Mouse (Mus musculus) embryonic fibroblast, embryonic 13.5 days (primary cell): Measurements from ENCODE around the gene Med13. TPM values are rescaled to one million over a fixed set of nuclear protein-coding genes. Genes with fewer than 3 reads are reported as not detected.
A peak's percentile ranks its signal among the peaks of the same experiment; 100 is the strongest.
"Not testable (repeated sequence)": the region's sequence is repeated elsewhere in the genome, so short reads cannot be mapped to it uniquely, and the experiment has no call there.

Experiments used
- H3K27ac ChIP-seq: 2 replicates; pipeline ENCODE4 v1.5.1; 2012; ENCODE audit warnings: low read length, control low read depth, inconsistent platforms; ENCODE audit not compliant: insufficient read depth
- H3K4me1 ChIP-seq: 2 replicates; pipeline ENCODE4 v1.6.1; 2011; ENCODE audit warnings: low read length; ENCODE audit not compliant: control insufficient read depth, insufficient read depth
- H3K4me3 ChIP-seq: 2 replicates; pipeline ENCODE4 v1.5.1; 2011; ENCODE audit warnings: mild to moderate bottlenecking, control low read depth, low read length; ENCODE audit not compliant: insufficient read depth
- CTCF ChIP-seq: IDR thresholded peaks from 2 replicates; pipeline ENCODE4 v1.5.1; 2011; ENCODE audit warnings: mild to moderate bottlenecking, control low read depth, low read length, moderate library complexity, borderline replicate concordance; ENCODE audit not compliant: insufficient read depth
- POLR2A ChIP-seq: IDR thresholded peaks from 2 replicates; pipeline ENCODE4 v1.6.1; 2011; ENCODE audit warnings: low read depth, mild to moderate bottlenecking, control low read depth, low read length, moderate library complexity
- polyA plus RNA-seq: library from polyadenylated mRNA; stranded (reverse); fragments of >200 nt; gene quantifications from 2 replicates; pipeline ENCODE4 v1.2.4, GENCODE M21; 2011; ENCODE audit warnings: low read depth; ENCODE audit not compliant: missing spikeins, insufficient read length

The Med13 gene
- polyA plus RNA-seq, 1 experiment: 57.0 TPM

- H3K27ac ChIP-seq: peak overlapping the region; percentile 49
- peak overlapping the region; percentile 72 for H3K4me3 ChIP-seq
- TF ChIP-seq POLR2A (no peak), CTCF (no peak)
- peaks cover 7% of the 10 kb centered on the region for H3K4me1 ChIP-seq
Observed at GRCm38 (mm10) chr11:86356007-86356853, 1.2 kb downstream of the Med13 start.

DNA sequence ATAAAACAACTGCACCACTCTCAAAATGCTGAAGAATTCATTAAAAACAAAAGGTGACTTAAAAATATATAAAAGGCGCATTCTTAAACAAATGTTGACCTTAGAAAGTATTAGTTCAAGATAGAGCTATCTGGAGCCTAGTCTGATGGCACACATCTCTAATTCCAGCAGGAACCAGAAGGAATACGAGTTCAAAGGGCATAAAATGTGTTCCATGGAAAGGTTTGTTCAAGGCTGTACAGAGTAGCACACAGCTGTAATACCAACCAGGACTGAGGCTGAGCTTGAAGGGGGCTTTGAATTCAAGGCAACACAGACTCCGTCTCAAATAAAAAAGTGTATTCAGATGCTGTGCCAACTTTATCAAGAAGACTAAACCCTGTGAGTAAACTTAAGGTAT lies 3.8 kb downstream of the Med13 start:
- no peak overlapping the region for H3K27ac ChIP-seq
- peaks cover 7% of the 10 kb centered on the region for H3K4me1 ChIP-seq
- TF ChIP-seq CTCF: no peak
- TF ChIP-seq POLR2A: no peak
- H3K4me3 ChIP-seq: no peak overlapping the region

DNA sequence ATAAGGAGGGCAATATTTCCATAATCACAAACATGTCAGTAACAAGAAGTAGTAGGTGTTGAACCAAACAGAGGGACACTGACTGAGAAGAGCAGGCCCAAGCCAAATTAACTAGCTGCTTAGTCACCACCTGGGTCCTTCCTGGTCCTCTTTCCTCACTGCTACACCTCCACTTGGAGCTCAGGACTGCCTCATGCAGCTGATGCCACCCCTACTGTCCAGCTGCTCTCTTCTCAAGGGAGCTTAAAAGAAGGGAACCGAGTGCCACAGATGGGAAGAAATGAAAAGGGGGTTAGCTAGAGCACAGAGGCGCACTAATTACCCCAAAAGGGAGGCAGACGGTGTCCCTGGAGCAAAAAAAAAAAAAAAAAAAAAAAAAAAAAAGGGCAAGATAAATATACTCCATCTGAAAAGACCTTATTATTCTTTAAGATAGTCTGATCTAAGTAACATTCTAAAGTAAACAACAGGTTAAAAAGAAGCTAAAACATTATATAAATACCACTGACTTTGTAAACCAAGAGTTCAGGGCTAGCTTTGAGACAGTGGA lies 5.6 kb downstream of the Med13 start:
- TF ChIP-seq CTCF (no peak), POLR2A (no peak)
- H3K27ac ChIP-seq: peak overlapping the region; percentile 16; the same call in 1 of the 2 replicates
- no peak overlapping the region for H3K4me3 ChIP-seq
- peaks cover 7% of the 10 kb centered on the region for H3K4me1 ChIP-seq

DNA sequence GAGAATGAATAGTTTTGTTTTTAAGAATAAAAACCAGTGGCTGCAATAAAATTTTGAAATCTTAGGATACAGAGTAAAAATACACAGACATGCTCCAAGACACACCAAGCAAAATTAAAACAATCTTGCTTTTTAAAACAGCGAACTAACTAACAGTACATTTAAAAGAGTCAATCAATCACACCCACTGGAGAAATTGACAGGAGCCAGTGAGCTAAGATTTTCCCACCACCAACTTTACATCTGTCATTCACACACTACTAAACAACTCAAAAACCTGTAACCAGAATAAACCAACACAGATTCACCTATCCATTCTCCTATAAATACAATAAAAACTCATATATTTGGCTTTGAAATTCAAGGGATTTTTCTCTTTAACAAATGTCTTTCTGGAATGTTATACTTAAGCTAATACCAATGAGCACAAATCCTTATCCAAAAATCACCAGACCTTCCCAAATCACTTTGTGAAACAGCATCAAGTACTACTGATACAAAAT lies 6.7 kb downstream of the Med13 start:
- Histone ChIP-seq H3K4me3 (no peak overlapping the region), H3K27ac (0 out of 2 replicates have a peak overlapping the region, but pooled peaks have one; percentile 11), H3K4me1 (peaks cover 7% of the 10 kb centered on the region)
- TF ChIP-seq CTCF (no peak), POLR2A (no peak)

- Histone ChIP-seq H3K4me3 (no peak overlapping the region), H3K27ac (no peak overlapping the region), H3K4me1 (peaks cover 5% of the 10 kb centered on the region)
- TF ChIP-seq CTCF (no peak), POLR2A (no peak)
Observed at GRCm38 (mm10) chr11:86349325-86349724, 8.1 kb downstream of the Med13 start.

GRCm38 (mm10) chr11:86348872-86349271 lies 8.5 kb downstream of the Med13 start:
- Histone ChIP-seq H3K4me1 (peaks cover 3% of the 10 kb centered on the region), H3K27ac (no peak overlapping the region), H3K4me3 (no peak overlapping the region)
- no peak for TF ChIP-seq POLR2A
- TF ChIP-seq CTCF: no peak

DNA sequence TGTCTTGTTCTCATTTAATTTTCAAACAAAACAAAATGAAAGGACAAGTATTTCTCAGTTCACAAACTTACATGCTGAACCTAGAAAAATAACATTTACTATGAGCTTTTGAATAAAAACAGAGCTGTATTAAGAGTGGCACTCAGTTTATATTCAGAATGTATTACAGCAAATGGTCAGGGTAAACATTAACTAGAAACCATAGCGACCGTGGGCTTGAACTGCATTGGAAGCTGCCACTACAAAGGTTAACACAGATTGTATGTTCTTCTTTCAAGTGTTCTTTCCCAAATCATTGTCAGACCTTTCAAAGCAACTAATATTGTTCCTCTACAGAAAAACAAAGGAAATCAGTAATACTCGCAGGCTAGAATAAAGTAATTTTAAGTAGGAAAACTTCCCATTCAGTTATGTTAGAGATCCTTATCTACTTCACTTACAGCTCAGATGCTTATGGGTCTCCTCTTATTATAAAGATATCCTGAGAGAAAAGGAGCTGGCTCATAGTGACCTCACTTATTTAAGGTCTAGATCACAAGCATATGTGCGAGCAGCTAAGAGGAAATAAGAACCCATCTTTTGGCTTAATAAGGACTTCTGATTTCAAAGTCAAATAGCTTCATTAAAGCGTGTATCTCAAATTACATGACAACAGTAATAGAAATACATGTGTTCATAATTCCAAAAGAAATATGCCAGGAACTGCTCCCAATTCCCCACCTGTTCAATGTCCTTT lies 9.8 kb downstream of the Med13 start:
- H3K4me1 ChIP-seq: peaks cover 3% of the 10 kb centered on the region
- no peak overlapping the region for H3K27ac ChIP-seq
- TF ChIP-seq POLR2A: no peak
- H3K4me3 ChIP-seq: no peak overlapping the region

GRCm38 (mm10) chr11:86346525-86346924 lies 10.9 kb downstream of the Med13 start:
- no peaks in the 10 kb centered on the region; the same call in 1 of the 2 replicates for H3K4me1 ChIP-seq
- TF ChIP-seq POLR2A: no peak
- H3K27ac ChIP-seq: no peak overlapping the region
- no peak overlapping the region for H3K4me3 ChIP-seq

DNA sequence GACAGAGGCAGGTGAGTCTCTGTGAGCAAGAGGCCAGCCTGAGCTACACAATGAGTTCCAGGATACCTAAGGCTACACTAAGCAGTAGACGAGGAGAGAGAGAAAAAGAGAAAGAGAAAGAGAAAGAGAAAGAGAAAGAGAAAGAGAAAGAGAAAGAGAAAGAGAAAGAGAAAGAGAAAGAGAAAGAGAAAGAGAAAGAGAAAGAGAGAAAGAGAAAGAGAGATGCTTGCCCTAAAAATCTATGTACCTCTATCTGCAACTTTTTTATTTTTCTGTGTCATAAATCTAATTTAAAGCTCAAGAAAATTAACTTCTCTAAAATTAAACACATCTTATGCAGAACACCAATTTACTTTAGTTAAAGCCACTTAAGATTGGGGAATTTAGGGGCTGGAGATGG lies 12.5 kb downstream of the Med13 start:
- H3K4me1 ChIP-seq, H3K4me3 ChIP-seq, H3K27ac ChIP-seq: not testable (repeated sequence)

DNA sequence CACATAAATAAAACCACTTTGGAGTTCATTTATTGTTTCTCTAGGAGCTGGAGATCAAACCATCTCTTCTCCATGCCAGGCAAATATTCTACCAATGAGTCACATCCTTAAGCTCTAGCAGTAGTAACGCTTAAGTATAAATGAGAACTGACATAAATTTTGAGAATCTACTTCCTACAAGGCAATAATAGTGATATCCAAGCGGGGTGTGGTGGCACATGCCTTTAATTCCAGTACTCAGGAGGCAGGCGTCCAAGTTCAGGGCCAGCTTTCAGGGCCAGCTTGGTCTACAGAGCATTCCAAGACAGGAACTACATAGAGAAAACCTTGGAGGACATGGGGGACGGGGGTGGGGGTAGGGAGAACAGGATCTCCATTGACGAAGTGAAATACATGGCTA lies 33.2 kb downstream of the Med13 start:
- Histone ChIP-seq H3K4me1 (no peaks in the 10 kb centered on the region; the same call in none of the 2 replicates), H3K4me3 (no peak overlapping the region), H3K27ac (peak overlapping the region; percentile 52)
- TF ChIP-seq CTCF (no peak), POLR2A (no peak)

DNA sequence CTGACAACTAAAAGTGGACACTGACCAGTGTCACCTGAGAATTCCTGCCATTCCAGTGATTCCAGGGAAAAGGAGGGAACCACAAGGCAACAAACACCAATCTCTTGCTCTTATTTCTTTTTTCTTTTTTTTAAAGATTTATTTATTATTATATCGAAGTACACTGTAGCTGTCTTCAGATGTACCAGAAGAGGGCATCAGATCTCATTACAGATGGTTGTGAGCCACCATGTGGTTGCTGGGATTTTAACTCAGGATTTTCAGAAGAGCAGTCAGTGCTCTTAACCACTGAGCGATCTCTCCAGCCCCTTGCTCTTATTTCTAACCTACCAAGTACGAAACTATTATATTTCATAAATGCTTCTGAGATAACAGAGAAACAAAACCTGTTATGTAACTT lies 42.4 kb downstream of the Med13 start:
- not testable (repeated sequence) for H3K4me1 ChIP-seq, H3K4me3 ChIP-seq, H3K27ac ChIP-seq
